Mouse (Mus musculus): ENCODE measurements around the gene Hoxc12. TPM values are rescaled to one million over a fixed set of nuclear protein-coding genes. Genes with fewer than 3 reads are reported as not detected.

The Hoxc12 gene
- polyA plus RNA-seq, 1 experiment from 2014 or later, result not detected

GRCm38 (mm10) chr15:102955833-102956640 lies 19.5 kb downstream of the Hoxc12 start:
- peaks cover 72% of the 10 kb centered on the region for H3K27me3 ChIP-seq (ENCODE audit: control insufficient read depth, insufficient read depth, low read length)
- ATAC-seq (ENCODE audit: insufficient number of reproducible peaks, insufficient read depth, low FRiP score, low read depth), result no peak
- no peak overlapping the region for H3K9ac ChIP-seq (replicated peaks; ENCODE audit: low read depth, low read length)
- no peak overlapping the region for H3K27ac ChIP-seq (ENCODE audit: low read length)
- no peak overlapping the region for H3K4me3 ChIP-seq (ENCODE audit: low read depth, low read length)
- no peaks in the 10 kb centered on the region for H3K36me3 ChIP-seq (ENCODE audit: control insufficient read depth, insufficient read depth, low read length)
- H3K4me1 ChIP-seq (ENCODE audit: control insufficient read depth, insufficient read depth, low read length), result no peaks in the 10 kb centered on the region
- H3K4me2 ChIP-seq (replicated peaks; ENCODE audit: low read depth, low read length), result no peak overlapping the region
- no peaks in the 10 kb centered on the region for H3K9me3 ChIP-seq (ENCODE audit: control insufficient read depth, low read depth, low read length)
- under 1% methylated on average over 40 of the region's 40 CpGs for WGBS

GRCm38 (mm10) chr15:102956906-102957305 lies 20.3 kb downstream of the Hoxc12 start:
- no peak overlapping the region for H3K4me3 ChIP-seq (ENCODE audit: low read depth, low read length)
- no peak overlapping the region for H3K9ac ChIP-seq (replicated peaks; ENCODE audit: low read depth, low read length)
- H3K9me3 ChIP-seq (ENCODE audit: control insufficient read depth, low read depth, low read length), result no peaks in the 10 kb centered on the region
- ATAC-seq (ENCODE audit: insufficient number of reproducible peaks, insufficient read depth, low FRiP score, low read depth), result peak; percentile 37; the same call in 1 of the 2 replicates
- no peaks in the 10 kb centered on the region for H3K4me1 ChIP-seq (ENCODE audit: control insufficient read depth, insufficient read depth, low read length)
- H3K27ac ChIP-seq (ENCODE audit: low read length), result no peak overlapping the region
- H3K4me2 ChIP-seq (replicated peaks; ENCODE audit: low read depth, low read length), result no peak overlapping the region
- peaks cover 73% of the 10 kb centered on the region for H3K27me3 ChIP-seq (ENCODE audit: control insufficient read depth, insufficient read depth, low read length)
- WGBS, result 2% methylated on average over 12 of the region's 12 CpGs
- H3K36me3 ChIP-seq (ENCODE audit: control insufficient read depth, insufficient read depth, low read length), result no peaks in the 10 kb centered on the region

GRCm38 (mm10) chr15:102959663-102960191 lies 23.2 kb downstream of the Hoxc12 start:
- Histone ChIP-seq H3K36me3 (ENCODE audit: control insufficient read depth, insufficient read depth, low read length) (no peaks in the 10 kb centered on the region), H3K27me3 (ENCODE audit: control insufficient read depth, insufficient read depth, low read length) (peaks cover 70% of the 10 kb centered on the region), H3K4me1 (ENCODE audit: control insufficient read depth, insufficient read depth, low read length) (no peaks in the 10 kb centered on the region), H3K9ac (replicated peaks; ENCODE audit: low read depth, low read length) (no peak overlapping the region), H3K27ac (ENCODE audit: low read length) (no peak overlapping the region), H3K4me3 (ENCODE audit: low read depth, low read length) (no peak overlapping the region), H3K4me2 (replicated peaks; ENCODE audit: low read depth, low read length) (no peak overlapping the region), H3K9me3 (ENCODE audit: control insufficient read depth, low read depth, low read length) (no peaks in the 10 kb centered on the region)
- ATAC-seq (ENCODE audit: insufficient number of reproducible peaks, insufficient read depth, low FRiP score, low read depth), result no peak
- WGBS, result 2% methylated on average over 13 of the region's 13 CpGs

GRCm38 (mm10) chr15:102961728-102962127 lies 25.2 kb downstream of the Hoxc12 start:
- Histone ChIP-seq H3K27me3 (ENCODE audit: control insufficient read depth, insufficient read depth, low read length) (peaks cover 80% of the 10 kb centered on the region), H3K9ac (replicated peaks; ENCODE audit: low read depth, low read length) (no peak overlapping the region), H3K4me3 (ENCODE audit: low read depth, low read length) (no peak overlapping the region), H3K36me3 (ENCODE audit: control insufficient read depth, insufficient read depth, low read length) (no peaks in the 10 kb centered on the region), H3K4me2 (replicated peaks; ENCODE audit: low read depth, low read length) (no peak overlapping the region), H3K4me1 (ENCODE audit: control insufficient read depth, insufficient read depth, low read length) (no peaks in the 10 kb centered on the region; the same call in 1 of the 2 replicates), H3K9me3 (ENCODE audit: control insufficient read depth, low read depth, low read length) (no peaks in the 10 kb centered on the region), H3K27ac (ENCODE audit: low read length) (no peak overlapping the region)
- ATAC-seq (ENCODE audit: insufficient number of reproducible peaks, insufficient read depth, low FRiP score, low read depth), result no peak
- WGBS, result 2% methylated on average over 6 of the region's 6 CpGs

- Histone ChIP-seq H3K27ac (ENCODE audit: low read length) (no peak overlapping the region), H3K9ac (replicated peaks; ENCODE audit: low read depth, low read length) (no peak overlapping the region), H3K9me3 (ENCODE audit: control insufficient read depth, low read depth, low read length) (no peaks in the 10 kb centered on the region), H3K4me1 (ENCODE audit: control insufficient read depth, insufficient read depth, low read length) (no peaks in the 10 kb centered on the region; the same call in 1 of the 2 replicates), H3K4me2 (replicated peaks; ENCODE audit: low read depth, low read length) (no peak overlapping the region), H3K4me3 (ENCODE audit: low read depth, low read length) (no peak overlapping the region), H3K36me3 (ENCODE audit: control insufficient read depth, insufficient read depth, low read length) (no peaks in the 10 kb centered on the region), H3K27me3 (ENCODE audit: control insufficient read depth, insufficient read depth, low read length) (peaks cover 80% of the 10 kb centered on the region)
- 2% methylated on average over 13 of the region's 13 CpGs for WGBS
- ATAC-seq (ENCODE audit: insufficient number of reproducible peaks, insufficient read depth, low FRiP score, low read depth), result no peak
Measured at GRCm38 (mm10) chr15:102962492-102962891, 25.9 kb downstream of the Hoxc12 start.

GRCm38 (mm10) chr15:102963259-102963658 lies 26.7 kb downstream of the Hoxc12 start:
- Histone ChIP-seq H3K27ac (ENCODE audit: low read length) (no peak overlapping the region), H3K9ac (replicated peaks; ENCODE audit: low read depth, low read length) (no peak overlapping the region), H3K4me1 (ENCODE audit: control insufficient read depth, insufficient read depth, low read length) (no peaks in the 10 kb centered on the region; the same call in 1 of the 2 replicates), H3K27me3 (ENCODE audit: control insufficient read depth, insufficient read depth, low read length) (peaks cover 78% of the 10 kb centered on the region), H3K4me3 (ENCODE audit: low read depth, low read length) (no peak overlapping the region), H3K9me3 (ENCODE audit: control insufficient read depth, low read depth, low read length) (no peaks in the 10 kb centered on the region), H3K36me3 (ENCODE audit: control insufficient read depth, insufficient read depth, low read length) (no peaks in the 10 kb centered on the region), H3K4me2 (replicated peaks; ENCODE audit: low read depth, low read length) (no peak overlapping the region)
- WGBS, result 3% methylated on average over 8 of the region's 8 CpGs
- ATAC-seq (ENCODE audit: insufficient number of reproducible peaks, insufficient read depth, low FRiP score, low read depth), result no peak

- H3K27me3 ChIP-seq (ENCODE audit: control insufficient read depth, insufficient read depth, low read length), result peaks cover 81% of the 10 kb centered on the region
- H3K4me3 ChIP-seq (ENCODE audit: low read depth, low read length), result no peak overlapping the region
- H3K9ac ChIP-seq (replicated peaks; ENCODE audit: low read depth, low read length), result no peak overlapping the region
- no peak overlapping the region for H3K4me2 ChIP-seq (replicated peaks; ENCODE audit: low read depth, low read length)
- H3K27ac ChIP-seq (ENCODE audit: low read length), result no peak overlapping the region
- H3K4me1 ChIP-seq (ENCODE audit: control insufficient read depth, insufficient read depth, low read length), result no peaks in the 10 kb centered on the region; the same call in 1 of the 2 replicates
- ATAC-seq (ENCODE audit: insufficient number of reproducible peaks, insufficient read depth, low FRiP score, low read depth), result no peak
- H3K36me3 ChIP-seq (ENCODE audit: control insufficient read depth, insufficient read depth, low read length), result no peaks in the 10 kb centered on the region
- WGBS, result 2% methylated on average over 28 of the region's 28 CpGs
- no peaks in the 10 kb centered on the region for H3K9me3 ChIP-seq (ENCODE audit: control insufficient read depth, low read depth, low read length)
Measured at GRCm38 (mm10) chr15:102963671-102964640, 27.4 kb downstream of the Hoxc12 start.
